Mouse (Mus musculus): ENCODE data around the gene Zfhx3.
A peak's percentile ranks its signal among the peaks of the same experiment; 100 is the strongest.
"Not testable (repeated sequence)": the region's sequence is repeated elsewhere in the genome, so short reads cannot be mapped to it uniquely, and the experiment has no call there.

Gene Zfhx3

GRCm38 (mm10) chr8:107941922-107942694 lies at the start of gene Zfhx3:
Gene Zfhx3, plus strand, starts transcription at chr8:107942644.
- DNase-seq (ENCODE audit: low spot score in 2 of 2), result no peak

GRCm38 (mm10) chr8:107918984-107919383 lies 23.5 kb upstream of the Zfhx3 start:
- DNase-seq (ENCODE audit: low spot score in 2 of 2), result no peak

GRCm38 (mm10) chr8:107926149-107926548 lies 16.3 kb upstream of the Zfhx3 start:
- no peak for DNase-seq (ENCODE audit: low spot score in 2 of 2)

GRCm38 (mm10) chr8:107936725-107937124 lies 5.7 kb upstream of the Zfhx3 start:
- DNase-seq (ENCODE audit: low spot score in 2 of 2), result no peak

GRCm38 (mm10) chr8:107938231-107938630 lies 4.2 kb upstream of the Zfhx3 start:
- DNase-seq (ENCODE audit: low spot score in 2 of 2), result not testable (repeated sequence)

- DNase-seq (ENCODE audit: low spot score in 2 of 2), result no peak
These were observed 2.3 kb upstream of the Zfhx3 start for GRCm38 (mm10) chr8:107940181-107940580.

GRCm38 (mm10) chr8:107942752-107943510 lies 487 bp downstream of the Zfhx3 start:
- no peak for DNase-seq (ENCODE audit: low spot score in 2 of 2)

GRCm38 (mm10) chr8:107943550-107944348 lies 1.3 kb downstream of the Zfhx3 start:
- no peak for DNase-seq (ENCODE audit: low spot score in 2 of 2)

GRCm38 (mm10) chr8:107944676-107945600 lies 2.5 kb downstream of the Zfhx3 start:
- DNase-seq (ENCODE audit: low spot score in 2 of 2), result no peak

- DNase-seq (ENCODE audit: low spot score in 2 of 2), result no peak
These were observed 4.4 kb downstream of the Zfhx3 start for GRCm38 (mm10) chr8:107946888-107947287.

- no peak for DNase-seq (ENCODE audit: low spot score in 2 of 2)
These were observed 13.4 kb downstream of the Zfhx3 start for GRCm38 (mm10) chr8:107955887-107956286.

- no peak for DNase-seq (ENCODE audit: low spot score in 2 of 2)
These were observed 15.1 kb downstream of the Zfhx3 start for GRCm38 (mm10) chr8:107957566-107957965.

GRCm38 (mm10) chr8:107960466-107960865 lies 18.0 kb downstream of the Zfhx3 start:
- DNase-seq (ENCODE audit: low spot score in 2 of 2), result no peak

GRCm38 (mm10) chr8:107960878-107961277 lies 18.4 kb downstream of the Zfhx3 start:
- DNase-seq (ENCODE audit: low spot score in 2 of 2), result no peak

GRCm38 (mm10) chr8:107972198-107972597 lies 29.8 kb downstream of the Zfhx3 start:
- no peak for DNase-seq (ENCODE audit: low spot score in 2 of 2)

GRCm38 (mm10) chr8:107974451-107974850 lies 32.0 kb downstream of the Zfhx3 start:
- DNase-seq (ENCODE audit: low spot score in 2 of 2), result no peak

GRCm38 (mm10) chr8:107978247-107978646 lies 35.8 kb downstream of the Zfhx3 start:
- DNase-seq (ENCODE audit: low spot score in 2 of 2), result no peak

- DNase-seq (ENCODE audit: low spot score in 2 of 2), result peak; percentile 2 to 5
These were observed 38.2 kb downstream of the Zfhx3 start for GRCm38 (mm10) chr8:107980618-107981017.

GRCm38 (mm10) chr8:107986629-107987028 lies 44.2 kb downstream of the Zfhx3 start:
- no peak for DNase-seq (ENCODE audit: low spot score in 2 of 2)

- no peak for DNase-seq (ENCODE audit: low spot score in 2 of 2)
These were observed 56.4 kb downstream of the Zfhx3 start for GRCm38 (mm10) chr8:107998874-107999273.

- DNase-seq (ENCODE audit: low spot score in 2 of 2), result no peak
These were observed 69.1 kb downstream of the Zfhx3 start for GRCm38 (mm10) chr8:108011516-108011915.
